Mouse (Mus musculus) MEL (cell line): ENCODE measurements around the gene Erfe. TPM values are rescaled to one million over a fixed set of nuclear protein-coding genes. Genes with fewer than 3 reads are reported as not detected.

Experiments used
- DNase-seq: peaks from one replicate; pipeline ENCODE4 v3.0.0; 2011; ENCODE audit warnings: low read depth, low spot score
- H3K27ac ChIP-seq: 2 replicates; pipeline ENCODE4 v1.5.1; 2012; ENCODE audit warnings: low read depth, mild to moderate bottlenecking, control low read depth, low read length, moderate library complexity; ENCODE audit not compliant: control insufficient read depth
- H3K27me3 ChIP-seq, 2 experiments: fragments of 150-350 bp in 1 of 2; sonication (generic) in 1 of 2; 2 replicates each; pipeline ENCODE4 v1.6.1; 2012; ENCODE audit warnings: low read length in 2 of 2, mild to moderate bottlenecking in 2 of 2, improper control_type of control experiment in 1 of 2, moderate library complexity in 1 of 2; ENCODE audit not compliant: insufficient read depth in 2 of 2, control insufficient read depth in 1 of 2
- H3K36me3 ChIP-seq, 2 experiments: 2 replicates each; pipeline ENCODE4 v1.6.1; 2012 to 2014; ENCODE audit warnings: low read length in 2 of 2, improper control_type of control experiment in 1 of 2, inconsistent platforms in 1 of 2, mild to moderate bottlenecking in 1 of 2; ENCODE audit not compliant: insufficient read depth in 2 of 2, control insufficient read depth in 1 of 2
- H3K4me1 ChIP-seq, 2 experiments: fragments of 150-350 bp in 1 of 2; sonication (generic) in 1 of 2; 2 replicates each; pipeline ENCODE4 v1.6.1; 2012; ENCODE audit warnings: low read length in 2 of 2, improper control_type of control experiment in 1 of 2, mild to moderate bottlenecking in 1 of 2; ENCODE audit not compliant: insufficient read depth in 2 of 2, control insufficient read depth in 1 of 2
- H3K4me3 ChIP-seq, 2 experiments: fragments of 150-350 bp in 1 of 2; sonication (generic) in 1 of 2; 2 replicates each; pipeline ENCODE4 v1.5.1; 2012; ENCODE audit warnings: low read depth in 2 of 2, low read length in 2 of 2, mild to moderate bottlenecking in 2 of 2, moderate library complexity in 2 of 2, control low read depth in 1 of 2, improper control_type of control experiment in 1 of 2; ENCODE audit not compliant: control insufficient read depth in 1 of 2, insufficient read depth in 1 of 2
- H3K79me2 ChIP-seq: 2 replicates; pipeline ENCODE4 v1.6.1; 2012; ENCODE audit warnings: mild to moderate bottlenecking, low read length, moderate library complexity; ENCODE audit not compliant: control insufficient read depth, poor library complexity, insufficient read depth
- H3K9ac ChIP-seq: 2 replicates; pipeline ENCODE4 v1.6.1; 2012; ENCODE audit warnings: low read depth, mild to moderate bottlenecking, control low read depth, low read length, moderate library complexity; ENCODE audit not compliant: control insufficient read depth, poor library complexity, severe bottlenecking
- H3K9me3 ChIP-seq: fragments of 150-350 bp; sonication (generic); replicated peaks from 2 replicates; pipeline ENCODE4 v1.6.1; 2012; ENCODE audit warnings: mild to moderate bottlenecking, low read length, improper control_type of control experiment, moderate library complexity; ENCODE audit not compliant: insufficient read depth
- BHLHE40 ChIP-seq: IDR thresholded peaks from 2 replicates; pipeline ENCODE4 v1.6.1; 2012; ENCODE audit warnings: low read depth, mild to moderate bottlenecking, inconsistent platforms, low read length, improper control_type of control experiment, borderline replicate concordance
- CTCF ChIP-seq, 3 experiments: IDR thresholded peaks in 2 of 3; conservative IDR thresholded peaks in 1 of 3; 2 replicates each; pipeline ENCODE4 v1.5.1; 2011 to 2012; ENCODE audit warnings: low read length in 3 of 3, low read depth in 2 of 3, mild to moderate bottlenecking in 2 of 3, improper control_type of control experiment in 1 of 3, inconsistent platforms in 1 of 3, mixed read lengths in 1 of 3, moderate library complexity in 1 of 3; ENCODE audit not compliant: control insufficient read depth in 1 of 3, insufficient read depth in 1 of 3, poor library complexity in 1 of 3, severe bottlenecking in 1 of 3
- EP300 ChIP-seq, 2 experiments: IDR thresholded peaks; 2 replicates each; pipeline ENCODE4 v1.6.1; 2011; ENCODE audit warnings: improper control_type of control experiment in 2 of 2, low read length in 2 of 2, low read depth in 1 of 2, mild to moderate bottlenecking in 1 of 2
- JUND ChIP-seq: IDR thresholded peaks from 2 replicates; pipeline ENCODE4 v1.6.1; 2011; ENCODE audit warnings: low read depth, mild to moderate bottlenecking, improper control_type of control experiment, low read length
- MAFK ChIP-seq: IDR thresholded peaks from 2 replicates; pipeline ENCODE4 v1.6.1; 2011; ENCODE audit warnings: low read depth, mild to moderate bottlenecking, low read length, improper control_type of control experiment, borderline replicate concordance
- MAZ ChIP-seq: IDR thresholded peaks from 2 replicates; pipeline ENCODE4 v1.6.1; 2012; ENCODE audit warnings: low read depth, mild to moderate bottlenecking, inconsistent platforms, low read length, improper control_type of control experiment
- NELFE ChIP-seq: IDR thresholded peaks from 2 replicates; pipeline ENCODE4 v1.6.1; 2011; ENCODE audit warnings: low read depth, low read length, improper control_type of control experiment
- NRF1 ChIP-seq: IDR thresholded peaks from 2 replicates; pipeline ENCODE4 v1.6.1; 2014; ENCODE audit warnings: low read depth, mild to moderate bottlenecking, inconsistent platforms, low read length, improper control_type of control experiment, moderate library complexity; ENCODE audit not compliant: poor library complexity, insufficient read depth, severe bottlenecking
- POLR2AphosphoS2 ChIP-seq: IDR thresholded peaks from 2 replicates; pipeline ENCODE4 v1.6.1; 2011; ENCODE audit warnings: low read length, improper control_type of control experiment
- POLR2AphosphoS5 ChIP-seq: IDR thresholded peaks from 2 replicates; pipeline ENCODE4 v1.6.1; 2012; ENCODE audit warnings: low read depth, borderline replicate concordance, mild to moderate bottlenecking, inconsistent platforms, low read length, moderate library complexity, mixed read lengths
- RAD21 ChIP-seq: IDR thresholded peaks from 2 replicates; pipeline ENCODE4 v1.6.1; 2011; ENCODE audit warnings: mild to moderate bottlenecking, low read depth, low read length, improper control_type of control experiment
- RCOR1 ChIP-seq: IDR thresholded peaks from 2 replicates; pipeline ENCODE4 v1.6.1; 2012; ENCODE audit warnings: low read depth, mild to moderate bottlenecking, inconsistent platforms, low read length, improper control_type of control experiment
- SMC3 ChIP-seq: IDR thresholded peaks from 2 replicates; pipeline ENCODE4 v1.6.1; 2011; ENCODE audit warnings: low read depth, low read length, improper control_type of control experiment
- TAL1 ChIP-seq: IDR thresholded peaks from 2 replicates; pipeline ENCODE4 v1.6.1; 2012; ENCODE audit warnings: mild to moderate bottlenecking, inconsistent platforms, low read length, moderate library complexity, mixed read lengths
- TBP ChIP-seq: IDR thresholded peaks from 2 replicates; pipeline ENCODE4 v1.8.0; 2011; ENCODE audit warnings: low read depth, low read length, improper control_type of control experiment
- TCF12 ChIP-seq: IDR thresholded peaks from 2 replicates; pipeline ENCODE4 v1.6.1; 2014; ENCODE audit warnings: low read depth, mild to moderate bottlenecking, inconsistent platforms, low read length, improper control_type of control experiment, moderate library complexity
- UBTF ChIP-seq: IDR thresholded peaks from 2 replicates; pipeline ENCODE4 v1.6.1; 2012; ENCODE audit warnings: low read depth, mild to moderate bottlenecking, inconsistent platforms, low read length, improper control_type of control experiment, moderate library complexity, borderline replicate concordance; ENCODE audit not compliant: insufficient read depth
- USF1 ChIP-seq: IDR thresholded peaks from 2 replicates; pipeline ENCODE4 v1.6.1; 2014; ENCODE audit warnings: low read depth, mild to moderate bottlenecking, inconsistent platforms, low read length, improper control_type of control experiment, moderate library complexity
- ZC3H11A ChIP-seq: IDR thresholded peaks from 2 replicates; pipeline ENCODE4 v1.6.1; 2012; ENCODE audit warnings: low read depth, mild to moderate bottlenecking, inconsistent platforms, low read length, improper control_type of control experiment
- polyA plus RNA-seq, 2 experiments: library from polyadenylated mRNA; stranded (reverse) in 1 of 2; unstranded in 1 of 2; fragments of >175 nt in 1 of 2; fragments of >200 nt in 1 of 2; gene quantifications; 2 replicates each; pipeline versions ENCODE4 v1.2.1 to v1.2.4; 2012; ENCODE audit warnings: low replicate concordance in 2 of 2, low read depth in 1 of 2; ENCODE audit not compliant: insufficient read length in 2 of 2, insufficient read depth in 1 of 2, missing spikeins in 1 of 2
- total RNA-seq: library from RNA; depleted of rRNA; stranded (reverse); fragments of 300-350 nt; gene quantifications from 2 replicates; pipeline ENCODE4 v1.2.3, GENCODE M21; 2012

Gene Erfe
- total and polyA plus RNA-seq, 3 experiments, result 4.6 to 9.1 TPM; not detected in 1

DNA sequence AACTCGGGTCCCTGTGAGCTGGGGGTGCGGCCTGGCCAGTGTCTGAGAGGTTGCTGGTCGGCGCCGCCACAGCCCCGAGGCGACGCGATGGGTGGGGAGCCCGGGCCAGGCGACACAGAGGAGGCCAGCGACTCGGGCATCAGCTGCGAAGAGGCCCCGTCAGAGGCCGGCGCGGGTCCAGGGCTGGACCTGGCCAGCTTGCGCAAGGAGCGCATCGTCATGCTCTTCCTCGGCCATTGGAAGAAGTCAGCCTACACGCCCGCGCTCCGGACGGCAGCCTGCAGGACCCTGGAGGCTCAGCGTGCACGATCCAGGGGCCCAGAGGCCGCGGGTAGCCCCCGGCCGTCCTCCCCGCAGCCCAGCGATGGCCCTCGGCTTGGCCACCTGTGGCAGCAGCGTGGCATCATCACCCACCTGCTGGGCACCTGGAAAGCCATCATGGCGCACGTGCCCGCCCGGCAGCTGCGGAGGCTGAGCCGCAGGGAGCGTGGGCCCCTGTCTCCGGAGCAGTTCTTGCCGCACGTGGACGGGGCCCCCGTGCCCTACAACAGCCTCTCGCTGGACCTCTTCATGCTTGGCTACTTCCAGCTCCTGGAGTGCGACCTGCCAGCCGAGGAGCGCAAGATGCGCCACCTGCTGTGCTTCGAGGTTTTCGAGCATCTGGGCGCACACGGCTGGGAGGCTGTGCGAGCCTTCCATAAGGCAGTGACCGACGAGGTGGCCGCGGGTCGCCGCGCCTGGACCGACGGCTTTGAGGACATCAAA lies 21.1 kb upstream of the Erfe start:
- H3K27me3 ChIP-seq, result no peaks in the 10 kb centered on the region; a peak in 1 of 4 replicates
- no peak for TF ChIP-seq TBP
- TF ChIP-seq TAL1, result no peak
- TF ChIP-seq MAZ, result no peak
- TF ChIP-seq JUND, result no peak
- TF ChIP-seq NRF1, result no peak
- no peak for TF ChIP-seq POLR2AphosphoS2
- no peak for TF ChIP-seq NELFE
- TF ChIP-seq TCF12, result no peak
- TF ChIP-seq EP300 (IDR thresholded peaks at IDR 0.05; ENCODE audit: low read depth in 1 of 2, low read length in 2 of 2), result no peak
- no peak for TF ChIP-seq BHLHE40
- TF ChIP-seq RCOR1, result no peak
- no peak for TF ChIP-seq MAFK
- no peak for TF ChIP-seq USF1
- no peak for TF ChIP-seq POLR2AphosphoS5
- DNase-seq, result no peak
- no peaks in the 10 kb centered on the region for H3K36me3 ChIP-seq
- H3K4me3 ChIP-seq, result no peak overlapping the region
- no peaks in the 10 kb centered on the region for H3K9me3 ChIP-seq
- H3K79me2 ChIP-seq, result no peaks in the 10 kb centered on the region
- no peaks in the 10 kb centered on the region for H3K4me1 ChIP-seq
- no peak overlapping the region for H3K9ac ChIP-seq
- no peak overlapping the region for H3K27ac ChIP-seq

DNA sequence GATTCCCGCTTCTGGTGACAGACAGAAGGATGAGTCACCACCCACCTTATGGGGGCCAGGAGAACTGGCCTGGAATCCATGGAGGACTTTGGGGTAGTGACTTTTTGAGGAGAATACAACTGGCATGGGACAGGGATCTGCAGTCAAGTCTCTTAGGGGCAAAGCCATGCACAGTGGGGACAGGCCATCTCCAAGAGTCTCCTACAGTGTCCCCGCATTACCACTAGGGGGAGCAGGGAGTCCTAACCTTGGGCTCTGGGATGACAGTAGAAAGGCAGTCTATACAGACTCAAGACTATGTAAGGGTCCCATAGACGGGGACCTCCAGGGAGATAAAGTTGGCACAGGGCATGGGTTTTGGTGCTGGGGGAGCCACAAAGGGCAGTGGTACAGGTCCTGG lies 19.3 kb upstream of the Erfe start:
- no peaks in the 10 kb centered on the region; a peak in 1 of 4 replicates for H3K27me3 ChIP-seq

More for the DNA sequence above, 19.3 kb upstream of the Erfe start:
- H3K36me3 ChIP-seq, result no peaks in the 10 kb centered on the region
- TF ChIP-seq UBTF, result no peak
- TF ChIP-seq RAD21, result peak; percentile 77
- peak; percentile 90 to 98 (median 90) for TF ChIP-seq CTCF (IDR thresholded peaks at IDR 0.05 in 2 of 3, conservative IDR thresholded peaks at IDR 0.05 in 1 of 3; ENCODE audit: control insufficient read depth in 1 of 3, insufficient read depth in 1 of 3, low read depth in 2 of 3, low read length in 3 of 3, poor library complexity in 1 of 3, severe bottlenecking in 1 of 3)
- TF ChIP-seq SMC3, result peak; percentile 88
- no peak for TF ChIP-seq EP300 (IDR thresholded peaks at IDR 0.05; ENCODE audit: low read depth in 1 of 2, low read length in 2 of 2)
- peak; percentile 62; the same call in 1 of the 2 replicates for TF ChIP-seq ZC3H11A
- H3K9ac ChIP-seq, result no peak overlapping the region
- H3K9me3 ChIP-seq, result no peaks in the 10 kb centered on the region
- H3K4me1 ChIP-seq, result no peaks in the 10 kb centered on the region
- H3K27ac ChIP-seq, result no peak overlapping the region
- H3K4me3 ChIP-seq, result no peak overlapping the region
- H3K79me2 ChIP-seq, result no peaks in the 10 kb centered on the region
- peak; percentile 79 for DNase-seq
